Mouse (Mus musculus) kidney, adult 2 months (tissue): ENCODE measurements at regions not wholly inside any gene's neighbourhood (a gene's known extent, or its start where the extent isn't known, plus 50 kb on each side); places are given as distances from the start of the nearest gene placed in this dataset.

Experiments used
- CTCF ChIP-seq: fragments of 200-500 bp; conservative IDR thresholded peaks from 2 replicates; pipeline ENCODE4 v1.5.1; 2011; ENCODE audit warnings: low read depth, mild to moderate bottlenecking, control low read depth, low read length, moderate library complexity, mixed read lengths; ENCODE audit not compliant: insufficient read depth, insufficient read length
- POLR2A ChIP-seq: fragments of 200-500 bp; IDR thresholded peaks from one replicate; pipeline ENCODE4 v1.6.1; 2011; ENCODE audit warnings: low read depth, low read length, control low read depth

- TF ChIP-seq POLR2A (no peak), CTCF (no peak)
Observed at GRCm38 (mm10) chr2:9795401-9795800, 85.7 kb upstream of the 4930412O13Rik start.
